Mouse (Mus musculus) brown adipose tissue, adult 24 weeks (tissue): ENCODE results near the gene Mxra7. TPM values are rescaled to one million over a fixed set of nuclear protein-coding genes. Genes with fewer than 3 reads are reported as not detected.
A peak's percentile ranks its signal among the peaks of the same experiment; 100 is the strongest.
"Not testable (repeated sequence)": the region's sequence is repeated elsewhere in the genome, so short reads cannot be mapped to it uniquely, and the experiment has no call there.

Source experiments
- H3K27ac ChIP-seq: fragments of 200-500 bp; replicated peaks from 2 replicates; pipeline ENCODE4 v1.5.1; 2012; ENCODE audit warnings: low read depth, mild to moderate bottlenecking, low read length
- H3K4me1 ChIP-seq: fragments of 200-500 bp; 2 replicates; pipeline ENCODE4 v1.6.1; 2012; ENCODE audit warnings: low read length, mixed read lengths; ENCODE audit not compliant: control insufficient read depth, insufficient read depth, insufficient read length
- H3K4me3 ChIP-seq: fragments of 200-500 bp; 2 replicates; pipeline ENCODE4 v1.5.1; 2012; ENCODE audit warnings: low read depth, mild to moderate bottlenecking, low read length, moderate library complexity; ENCODE audit not compliant: insufficient read depth
- polyA plus RNA-seq: library from polyadenylated mRNA; stranded (reverse); fragments of >200 nt; gene quantifications from 2 replicates; pipeline ENCODE4 v1.2.4, GENCODE M21; 2012; ENCODE audit not compliant: missing spikeins, insufficient read depth, insufficient read length

Gene Mxra7
- polyA plus RNA-seq, 1 experiment, result 6.9 TPM

DNA sequence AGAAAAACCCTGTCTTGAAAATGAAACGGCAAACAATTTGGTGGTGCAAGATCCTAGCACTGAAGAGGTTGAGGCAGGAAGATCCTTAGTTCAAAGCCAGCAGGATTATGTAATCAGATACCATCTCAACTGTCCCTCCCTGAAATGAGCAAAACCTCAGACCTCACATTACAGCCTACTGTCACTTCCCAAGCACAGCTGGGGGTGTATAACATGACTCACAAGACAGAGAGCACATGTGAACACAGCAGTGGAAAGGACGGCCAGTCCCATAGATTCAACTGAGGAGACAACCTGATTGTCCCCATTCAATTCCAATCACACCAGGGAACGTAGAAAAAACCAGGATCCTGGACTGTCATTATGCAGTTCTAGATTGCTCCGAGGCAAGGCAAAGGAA is 8.4 kb upstream of the Mxra7 start:
- Histone ChIP-seq H3K27ac (no peak overlapping the region), H3K4me3 (no peak overlapping the region), H3K4me1 (peaks cover 4% of the 10 kb centered on the region; the same call in 1 of the 2 replicates)

DNA sequence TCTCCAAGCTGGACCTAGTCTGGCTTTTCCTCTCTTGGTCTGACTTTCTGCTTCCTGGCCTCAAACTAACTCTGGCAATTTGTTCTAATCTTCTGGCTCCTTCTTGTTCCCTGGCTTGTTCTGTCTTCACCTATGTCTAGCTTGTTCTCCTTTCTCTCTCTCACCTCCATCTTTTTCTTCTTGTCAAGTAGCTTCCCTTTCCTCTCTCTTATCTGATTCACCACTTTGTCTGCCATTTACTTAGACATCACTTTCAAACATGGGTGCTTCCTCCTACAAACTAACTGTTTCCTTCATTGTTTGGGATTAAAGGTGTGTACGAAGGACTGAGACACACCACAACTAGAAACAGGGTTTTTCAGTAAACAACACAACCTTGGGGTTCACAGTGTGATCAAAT is 7.1 kb upstream of the Mxra7 start:
- Histone ChIP-seq H3K4me1 (peaks cover 2% of the 10 kb centered on the region; the same call in 1 of the 2 replicates), H3K27ac (no peak overlapping the region), H3K4me3 (no peak overlapping the region)

DNA sequence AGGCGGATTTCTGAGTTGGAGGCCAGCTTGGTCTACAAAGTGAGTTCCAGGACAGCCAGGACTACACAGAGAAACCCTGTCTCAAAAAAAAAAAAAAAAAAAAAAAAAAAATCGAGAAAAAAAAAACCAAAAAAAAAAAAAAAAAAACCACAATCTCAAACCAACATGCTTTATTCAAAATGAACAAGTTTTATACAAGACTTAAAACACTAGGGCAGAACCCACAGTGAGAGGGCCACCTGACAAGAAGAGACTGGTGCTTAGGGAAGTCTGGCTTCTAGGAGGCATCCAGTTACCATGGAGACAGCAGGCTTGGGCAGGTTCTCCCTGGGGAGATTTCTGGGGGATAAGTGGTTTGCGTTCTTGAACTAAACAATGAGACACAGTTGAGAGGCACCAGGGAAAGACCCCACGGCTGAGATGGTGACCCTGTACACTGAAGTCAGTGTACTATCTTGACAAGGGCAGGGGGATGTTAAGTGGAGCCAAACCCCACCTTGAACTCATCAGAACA is 4.4 kb upstream of the Mxra7 start:
- H3K4me1 ChIP-seq, result no peaks in the 10 kb centered on the region
- no peak overlapping the region for H3K4me3 ChIP-seq
- H3K27ac ChIP-seq, result no peak overlapping the region

DNA sequence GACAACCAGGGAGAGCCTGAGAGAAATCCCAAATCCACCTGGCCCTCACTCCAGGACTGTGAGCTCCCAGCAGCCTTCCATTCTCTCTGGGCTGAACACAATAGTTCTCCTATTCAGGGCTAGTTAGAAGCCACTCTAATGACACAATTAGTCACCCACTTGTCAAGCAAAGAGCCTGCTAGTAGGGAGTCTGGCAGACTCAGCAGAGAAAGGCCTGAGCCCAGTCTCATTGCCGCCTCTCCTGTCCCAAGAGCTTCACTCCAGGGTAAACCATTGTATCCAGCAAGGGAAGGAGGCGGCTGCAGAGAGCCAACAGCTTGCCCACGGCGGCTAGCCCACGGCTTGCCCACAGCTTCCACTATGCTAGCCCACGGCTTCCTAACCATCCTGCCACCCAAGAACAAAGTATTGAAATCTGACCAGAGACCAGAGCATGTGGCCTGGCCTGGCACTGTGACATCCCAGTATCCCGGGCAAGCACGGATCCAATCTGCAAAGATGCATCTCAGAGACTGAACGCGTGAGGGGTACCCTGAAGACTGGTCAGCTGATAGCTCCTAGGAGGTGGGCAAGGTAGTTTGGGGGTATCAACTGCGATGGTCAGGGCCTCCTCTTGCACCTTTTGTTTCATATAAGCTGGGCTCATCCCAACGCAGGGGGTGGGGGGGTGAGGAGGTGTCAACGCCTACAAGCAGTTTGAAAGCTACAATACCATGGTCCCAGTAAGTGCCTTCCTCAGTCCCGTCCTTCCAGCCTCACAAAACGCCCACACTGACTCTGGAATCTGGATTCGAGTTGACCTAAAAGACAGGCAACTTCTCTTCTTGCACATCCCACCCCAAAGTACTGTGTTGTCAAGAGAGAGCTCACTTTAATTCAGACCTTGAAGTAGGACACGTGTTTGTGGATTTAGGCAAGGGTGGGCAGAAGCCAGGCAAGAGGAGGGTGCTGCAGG is 1.0 kb downstream of the Mxra7 start:
- Histone ChIP-seq H3K4me1 (peaks cover 2% of the 10 kb centered on the region), H3K27ac (peak overlapping the region; percentile 26; the same call in 1 of the 2 replicates), H3K4me3 (peak overlapping the region; percentile 78)

- peak overlapping the region; percentile 32; the same call in 1 of the 2 replicates for H3K27ac ChIP-seq
- peak overlapping the region; percentile 13; the same call in 1 of the 2 replicates for H3K4me3 ChIP-seq
Observed at GRCm38 (mm10) chr11:116825230-116825629, 2.6 kb downstream of the Mxra7 start.

GRCm38 (mm10) chr11:116823885-116824284 is 4.0 kb downstream of the Mxra7 start:
- H3K4me1 ChIP-seq, result peaks cover 17% of the 10 kb centered on the region
- H3K27ac ChIP-seq, H3K4me3 ChIP-seq: not testable (repeated sequence)

More at GRCm38 (mm10) chr11:116825230-116825629, 2.6 kb downstream of the Mxra7 start:
- H3K4me1 ChIP-seq, result peaks cover 13% of the 10 kb centered on the region

- Histone ChIP-seq H3K4me3 (no peak overlapping the region), H3K27ac (no peak overlapping the region), H3K4me1 (peaks cover 17% of the 10 kb centered on the region)
Observed at GRCm38 (mm10) chr11:116823255-116823654, 4.6 kb downstream of the Mxra7 start.

DNA sequence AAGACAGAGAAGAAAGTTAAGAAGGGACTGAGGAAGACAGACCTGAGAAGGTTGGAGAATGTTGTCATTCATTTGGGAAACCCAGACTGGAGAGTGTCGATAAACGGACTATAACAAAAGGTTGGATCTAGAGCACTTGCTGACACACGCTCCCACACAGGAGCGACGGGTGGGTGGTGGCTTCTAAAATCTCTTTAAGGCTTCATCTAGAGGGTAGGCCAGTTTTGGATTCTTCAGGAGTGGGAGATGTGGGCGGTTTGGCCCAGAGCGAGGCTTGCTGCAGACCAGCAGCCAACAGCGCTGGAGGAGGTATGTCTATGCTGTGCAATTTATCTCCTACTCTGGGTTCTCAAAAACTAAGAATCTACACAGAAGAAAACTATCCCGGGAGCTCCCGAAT is 5.2 kb downstream of the Mxra7 start:
- Histone ChIP-seq H3K4me3 (no peak overlapping the region), H3K27ac (no peak overlapping the region), H3K4me1 (peaks cover 17% of the 10 kb centered on the region)

- Histone ChIP-seq H3K27ac (no peak overlapping the region), H3K4me1 (peaks cover 17% of the 10 kb centered on the region), H3K4me3 (no peak overlapping the region)
Observed at GRCm38 (mm10) chr11:116822215-116822614, 5.6 kb downstream of the Mxra7 start.

GRCm38 (mm10) chr11:116821057-116821940 is 6.5 kb downstream of the Mxra7 start:
- Histone ChIP-seq H3K4me3 (no peak overlapping the region), H3K4me1 (peaks cover 15% of the 10 kb centered on the region)

GRCm38 (mm10) chr11:116819932-116820593 is 7.8 kb downstream of the Mxra7 start:
- Histone ChIP-seq H3K27ac (peak overlapping the region; percentile 1; the same call in 1 of the 2 replicates), H3K4me1 (peaks cover 18% of the 10 kb centered on the region), H3K4me3 (no peak overlapping the region)

More at GRCm38 (mm10) chr11:116821057-116821940, 6.5 kb downstream of the Mxra7 start:
- peak overlapping the region; percentile 10 for H3K27ac ChIP-seq

GRCm38 (mm10) chr11:116818722-116819121 is 9.1 kb downstream of the Mxra7 start:
- Histone ChIP-seq H3K27ac (no peak overlapping the region), H3K4me3 (no peak overlapping the region), H3K4me1 (peaks cover 27% of the 10 kb centered on the region)

DNA sequence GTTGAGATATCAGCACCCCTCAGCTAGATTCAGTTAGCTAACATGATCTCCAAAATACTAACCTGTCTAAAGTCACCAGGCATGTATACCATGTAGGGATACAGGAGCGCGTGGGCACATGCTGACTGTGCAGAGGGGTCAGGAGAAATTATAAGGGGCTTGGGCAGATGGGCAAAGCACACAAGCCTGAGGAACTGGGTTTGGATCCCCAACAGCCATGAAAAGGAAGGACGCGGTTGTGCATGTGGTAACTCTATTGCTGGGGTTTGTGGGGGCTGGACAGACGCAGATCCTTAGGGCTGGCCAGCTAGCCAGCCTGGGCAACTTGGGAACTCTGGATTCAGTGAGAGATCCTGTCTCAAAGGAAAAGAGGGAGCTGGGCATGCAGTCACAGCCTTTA is 10.3 kb downstream of the Mxra7 start:
- Histone ChIP-seq H3K4me3 (no peak overlapping the region), H3K27ac (no peak overlapping the region), H3K4me1 (peaks cover 33% of the 10 kb centered on the region)

GRCm38 (mm10) chr11:116816769-116817168 is 11.1 kb downstream of the Mxra7 start:
- H3K27ac ChIP-seq, result peak overlapping the region; percentile 34
- no peak overlapping the region for H3K4me3 ChIP-seq
- peaks cover 33% of the 10 kb centered on the region for H3K4me1 ChIP-seq
